Mouse (Mus musculus): Measurements from ENCODE around the gene Vrk2. TPM values are rescaled to one million over a fixed set of nuclear protein-coding genes. Genes with fewer than 3 reads are reported as not detected.

Gene Vrk2
- total RNA-seq, 1 experiment = 5.7 TPM

GRCm38 (mm10) chr11:26601571-26602175 lies 7.9 kb upstream of the Vrk2 start:
- Histone ChIP-seq H3K4me3 (ENCODE audit: insufficient read depth in 1 of 2, low read depth in 1 of 2, low read length in 2 of 2, poor library complexity in 1 of 2, severe bottlenecking in 1 of 2) (no peak overlapping the region), H3K9me3 (ENCODE audit: control insufficient read depth, insufficient read depth, low read depth, low read length) (no peaks in the 10 kb centered on the region), H3K27ac (ENCODE audit: insufficient read depth, low read depth, low read length, poor library complexity, severe bottlenecking) (no peak overlapping the region), H3K36me3 (ENCODE audit: control insufficient read depth, insufficient read depth, low read length, poor library complexity, severe bottlenecking) (no peaks in the 10 kb centered on the region), H3K4me1 (ENCODE audit: control insufficient read depth in 2 of 2, insufficient read depth in 2 of 2, low read length in 2 of 2, poor library complexity in 1 of 2) (no peaks in the 10 kb centered on the region), H3K9ac (ENCODE audit: insufficient read depth, low read depth, low read length, poor library complexity, severe bottlenecking) (no peak overlapping the region)
- DNase-seq (ENCODE audit: low read depth, low spot score) = no peak
- TF ChIP-seq ZNF384 (IDR thresholded peaks at IDR 0.05; ENCODE audit: low read depth, low read length) = no peak
- TF ChIP-seq MAFK (IDR thresholded peaks at IDR 0.05; ENCODE audit: insufficient read depth, low read depth, low read length) = no peak
- no peak for TF ChIP-seq ZC3H11A (IDR thresholded peaks at IDR 0.05; ENCODE audit: borderline replicate concordance, low read depth, low read length)
- TF ChIP-seq HCFC1 (IDR thresholded peaks at IDR 0.05; ENCODE audit: borderline replicate concordance, insufficient read depth, low read length) = no peak
- TF ChIP-seq CHD2 (IDR thresholded peaks at IDR 0.05; ENCODE audit: low read depth, low read length) = no peak
- in situ Hi-C loops (cut with MboI; ENCODE audit: low sequenced_read_pairs in 2 of 2, unreplicated experiment in 2 of 2) = no loop called here

- TF ChIP-seq CHD2 (IDR thresholded peaks at IDR 0.05; ENCODE audit: low read depth, low read length) (no peak), HCFC1 (IDR thresholded peaks at IDR 0.05; ENCODE audit: borderline replicate concordance, insufficient read depth, low read length) (no peak), MAFK (IDR thresholded peaks at IDR 0.05; ENCODE audit: insufficient read depth, low read depth, low read length) (no peak), ZNF384 (IDR thresholded peaks at IDR 0.05; ENCODE audit: low read depth, low read length) (no peak), ZC3H11A (IDR thresholded peaks at IDR 0.05; ENCODE audit: borderline replicate concordance, low read depth, low read length) (no peak)
- in situ Hi-C loops (cut with MboI; ENCODE audit: low sequenced_read_pairs in 2 of 2, unreplicated experiment in 2 of 2) = no loop called here
Measured at GRCm38 (mm10) chr11:26600692-26601091, 6.9 kb upstream of the Vrk2 start.

GRCm38 (mm10) chr11:26598876-26599275 lies 5.1 kb upstream of the Vrk2 start:
- H3K4me1 ChIP-seq (ENCODE audit: control insufficient read depth in 2 of 2, insufficient read depth in 2 of 2, low read length in 2 of 2, poor library complexity in 1 of 2) = no peaks in the 10 kb centered on the region; a peak in 1 of 4 replicates
- TF ChIP-seq HCFC1 (IDR thresholded peaks at IDR 0.05; ENCODE audit: borderline replicate concordance, insufficient read depth, low read length) = no peak
- no peak for TF ChIP-seq ZC3H11A (IDR thresholded peaks at IDR 0.05; ENCODE audit: borderline replicate concordance, low read depth, low read length)
- no peak for TF ChIP-seq ZNF384 (IDR thresholded peaks at IDR 0.05; ENCODE audit: low read depth, low read length)
- no peak for TF ChIP-seq CHD2 (IDR thresholded peaks at IDR 0.05; ENCODE audit: low read depth, low read length)
- no peak for TF ChIP-seq MAFK (IDR thresholded peaks at IDR 0.05; ENCODE audit: insufficient read depth, low read depth, low read length)
- H3K9ac ChIP-seq (ENCODE audit: insufficient read depth, low read depth, low read length, poor library complexity, severe bottlenecking) = no peak overlapping the region
- in situ Hi-C loops (cut with MboI; ENCODE audit: low sequenced_read_pairs in 2 of 2, unreplicated experiment in 2 of 2) = no loop called here
- H3K4me3 ChIP-seq (ENCODE audit: insufficient read depth in 1 of 2, low read depth in 1 of 2, low read length in 2 of 2, poor library complexity in 1 of 2, severe bottlenecking in 1 of 2) = no peak overlapping the region
- DNase-seq (ENCODE audit: low read depth, low spot score) = no peak
- no peaks in the 10 kb centered on the region for H3K9me3 ChIP-seq (ENCODE audit: control insufficient read depth, insufficient read depth, low read depth, low read length)
- no peaks in the 10 kb centered on the region for H3K36me3 ChIP-seq (ENCODE audit: control insufficient read depth, insufficient read depth, low read length, poor library complexity, severe bottlenecking)
- H3K27ac ChIP-seq (ENCODE audit: insufficient read depth, low read depth, low read length, poor library complexity, severe bottlenecking) = no peak overlapping the region

More at GRCm38 (mm10) chr11:26600692-26601091, 6.9 kb upstream of the Vrk2 start:
- Histone ChIP-seq H3K9ac (ENCODE audit: insufficient read depth, low read depth, low read length, poor library complexity, severe bottlenecking) (no peak overlapping the region), H3K27ac (ENCODE audit: insufficient read depth, low read depth, low read length, poor library complexity, severe bottlenecking) (no peak overlapping the region), H3K4me3 (ENCODE audit: insufficient read depth in 1 of 2, low read depth in 1 of 2, low read length in 2 of 2, poor library complexity in 1 of 2, severe bottlenecking in 1 of 2) (no peak overlapping the region), H3K4me1 (ENCODE audit: control insufficient read depth in 2 of 2, insufficient read depth in 2 of 2, low read length in 2 of 2, poor library complexity in 1 of 2) (no peaks in the 10 kb centered on the region), H3K36me3 (ENCODE audit: control insufficient read depth, insufficient read depth, low read length, poor library complexity, severe bottlenecking) (no peaks in the 10 kb centered on the region), H3K9me3 (ENCODE audit: control insufficient read depth, insufficient read depth, low read depth, low read length) (no peaks in the 10 kb centered on the region)
- DNase-seq (ENCODE audit: low read depth, low spot score) = no peak

- in situ Hi-C loops (cut with MboI; ENCODE audit: low sequenced_read_pairs in 2 of 2, unreplicated experiment in 2 of 2) = no loop called here
- no peak for TF ChIP-seq CHD2 (IDR thresholded peaks at IDR 0.05; ENCODE audit: low read depth, low read length)
- no peak for TF ChIP-seq ZC3H11A (IDR thresholded peaks at IDR 0.05; ENCODE audit: borderline replicate concordance, low read depth, low read length)
- no peak for TF ChIP-seq ZNF384 (IDR thresholded peaks at IDR 0.05; ENCODE audit: low read depth, low read length)
- TF ChIP-seq MAFK (IDR thresholded peaks at IDR 0.05; ENCODE audit: insufficient read depth, low read depth, low read length) = no peak
- no peak for TF ChIP-seq HCFC1 (IDR thresholded peaks at IDR 0.05; ENCODE audit: borderline replicate concordance, insufficient read depth, low read length)
- Histone ChIP-seq H3K4me1 (ENCODE audit: control insufficient read depth in 2 of 2, insufficient read depth in 2 of 2, low read length in 2 of 2, poor library complexity in 1 of 2) (no peaks in the 10 kb centered on the region; a peak in 1 of 4 replicates), H3K4me3 (ENCODE audit: insufficient read depth in 1 of 2, low read depth in 1 of 2, low read length in 2 of 2, poor library complexity in 1 of 2, severe bottlenecking in 1 of 2) (no peak overlapping the region), H3K36me3 (ENCODE audit: control insufficient read depth, insufficient read depth, low read length, poor library complexity, severe bottlenecking) (no peaks in the 10 kb centered on the region), H3K9ac (ENCODE audit: insufficient read depth, low read depth, low read length, poor library complexity, severe bottlenecking) (no peak overlapping the region), H3K9me3 (ENCODE audit: control insufficient read depth, insufficient read depth, low read depth, low read length) (no peaks in the 10 kb centered on the region), H3K27ac (ENCODE audit: insufficient read depth, low read depth, low read length, poor library complexity, severe bottlenecking) (no peak overlapping the region)
- DNase-seq (ENCODE audit: low read depth, low spot score) = no peak
Measured at GRCm38 (mm10) chr11:26597761-26598160, 4.0 kb upstream of the Vrk2 start.
